Mouse (Mus musculus) lung, adult 2 months (tissue): ENCODE data around the gene Ankrd6. TPM values are rescaled to one million over a fixed set of nuclear protein-coding genes. Genes with fewer than 3 reads are reported as not detected.

Experiments used
- DNase-seq: peaks from one replicate; pipeline ENCODE4 v3.0.0; 2022
- H3K4me1 ChIP-seq: fragments of 200-500 bp; 2 replicates; pipeline ENCODE4 v1.6.1; 2011; ENCODE audit warnings: low read length; ENCODE audit not compliant: control insufficient read depth, insufficient read depth
- H3K4me3 ChIP-seq: fragments of 200-500 bp; replicated peaks from 2 replicates; pipeline ENCODE3; 2011; ENCODE audit warnings: low read depth, mild to moderate bottlenecking, control low read depth, low read length; ENCODE audit errors: extremely low read depth
- CTCF ChIP-seq: fragments of 200-500 bp; IDR thresholded peaks from 2 replicates; pipeline ENCODE4 v1.5.1; 2011; ENCODE audit warnings: mild to moderate bottlenecking, low read length, control low read depth; ENCODE audit not compliant: insufficient read depth
- POLR2A ChIP-seq: fragments of 200-500 bp; IDR thresholded peaks from 2 replicates; pipeline ENCODE4 v1.6.1; 2011; ENCODE audit warnings: low read depth, mild to moderate bottlenecking, control low read depth, low read length, borderline replicate concordance; ENCODE audit errors: extremely low read depth
- WGBS: fragments of 180-500 bp; shearing (Covaris S2); methylation state at CpG from one replicate; pipeline ENCODE4 v1.1.7; 2018; 5-methylcytosine and 5-hydroxymethylcytosine counted together
- polyA plus RNA-seq: library from polyadenylated mRNA; depleted of rRNA; stranded (reverse); fragments of >200 nt; gene quantifications from 2 replicates; pipeline ENCODE4 v1.2.3, GENCODE M21; 2012

The Ankrd6 gene
- polyA plus RNA-seq, 1 experiment = 0.72 TPM

DNA sequence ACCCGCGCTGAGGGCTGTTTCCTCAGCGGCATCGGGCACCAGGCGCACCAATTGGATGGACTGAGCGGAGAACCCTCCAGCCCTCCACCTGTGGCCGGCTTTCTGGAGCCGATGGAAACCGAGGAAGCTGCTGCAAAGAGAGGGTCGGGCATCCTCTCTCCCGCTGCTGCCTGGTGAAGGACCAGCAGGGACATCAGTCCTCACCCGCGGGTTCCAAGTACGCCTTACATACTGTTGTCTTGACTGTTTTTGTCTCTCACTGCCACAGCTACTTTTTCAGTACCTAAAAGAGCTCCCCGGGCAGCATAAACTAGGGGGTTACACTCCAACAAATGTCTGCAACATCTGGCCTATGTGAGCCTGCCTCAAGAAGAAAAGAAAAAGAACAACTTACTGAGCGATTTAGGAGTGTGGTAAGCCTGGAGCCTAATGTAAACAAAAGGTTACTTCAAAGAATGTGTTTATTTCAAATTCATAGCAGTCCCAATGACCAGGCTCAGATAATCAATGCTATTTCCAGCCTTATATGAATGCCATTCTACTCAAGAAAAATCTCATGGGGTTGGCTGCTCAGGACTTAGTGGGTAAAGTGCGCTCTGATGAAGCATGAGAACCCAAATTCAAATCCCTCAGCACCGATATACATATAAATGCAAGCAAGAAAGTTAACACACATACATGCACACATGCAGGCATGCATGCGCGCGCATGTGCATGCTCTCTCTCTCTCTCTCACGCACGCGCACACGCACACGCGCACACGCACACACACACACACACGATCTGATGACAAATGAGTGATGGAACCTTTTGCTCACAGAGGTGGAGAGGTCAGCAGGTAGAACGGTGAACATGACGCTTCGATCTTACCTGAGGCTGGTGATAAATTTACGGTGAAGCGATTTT, 647 bp upstream of the Ankrd6 start:
- WGBS = 4% methylated on average over 34 of the region's 34 CpGs
- Histone ChIP-seq H3K4me3 (no peak overlapping the region), H3K4me1 (peaks cover 2% of the 10 kb centered on the region)
- DNase-seq = no peak
- TF ChIP-seq CTCF (no peak), POLR2A (no peak)

DNA sequence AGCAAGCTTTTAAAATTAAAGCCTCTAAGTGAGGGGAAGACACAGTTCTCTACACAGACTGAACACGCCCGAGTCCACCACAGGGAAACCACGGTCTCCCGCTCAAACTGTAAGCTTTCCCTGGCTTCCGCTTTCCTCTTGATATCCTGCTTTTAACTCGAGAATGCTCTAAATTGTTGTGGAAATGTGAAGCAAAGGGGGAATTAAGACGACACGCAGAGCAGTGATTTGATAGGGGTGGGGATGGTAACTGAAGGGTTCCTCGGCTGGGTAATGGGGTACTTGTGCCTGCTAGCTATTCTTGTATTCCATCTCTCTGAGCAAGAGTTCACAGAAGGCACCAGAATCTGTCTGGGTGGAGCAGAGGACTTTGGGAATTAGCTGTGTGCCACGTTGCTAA, 1.9 kb downstream of the Ankrd6 start:
- DNase-seq = no peak
- 62% methylated on average over 10 of the region's 10 CpGs for WGBS

DNA sequence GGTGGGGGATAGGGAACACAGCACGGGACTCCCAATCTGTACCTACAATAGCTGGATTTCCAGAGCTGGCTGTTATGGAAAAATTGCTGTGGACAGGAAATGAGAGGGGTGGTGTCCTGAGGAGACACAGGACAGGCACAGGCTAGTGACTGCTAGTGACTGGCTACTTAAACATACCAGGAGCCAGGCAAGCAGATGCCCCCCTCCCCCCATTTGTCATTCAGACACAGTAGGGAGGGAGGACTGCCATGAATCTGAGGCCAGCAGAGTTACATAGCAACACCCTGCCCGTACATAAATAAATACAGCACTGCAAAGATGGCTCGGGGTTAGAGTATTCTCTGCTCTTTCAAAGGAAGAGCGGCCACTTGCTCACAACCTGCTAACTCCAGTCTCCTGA, 3.0 kb downstream of the Ankrd6 start:
- Histone ChIP-seq H3K4me1 (peaks cover 2% of the 10 kb centered on the region), H3K4me3 (no peak overlapping the region)
- 23% methylated on average over 4 of the region's 4 CpGs for WGBS
- TF ChIP-seq CTCF (no peak), POLR2A (no peak)
- no peak for DNase-seq

More for the DNA sequence above, 1.9 kb downstream of the Ankrd6 start:
- TF ChIP-seq POLR2A (no peak), CTCF (no peak)
- H3K4me3 ChIP-seq = no peak overlapping the region
- peaks cover 2% of the 10 kb centered on the region for H3K4me1 ChIP-seq

DNA sequence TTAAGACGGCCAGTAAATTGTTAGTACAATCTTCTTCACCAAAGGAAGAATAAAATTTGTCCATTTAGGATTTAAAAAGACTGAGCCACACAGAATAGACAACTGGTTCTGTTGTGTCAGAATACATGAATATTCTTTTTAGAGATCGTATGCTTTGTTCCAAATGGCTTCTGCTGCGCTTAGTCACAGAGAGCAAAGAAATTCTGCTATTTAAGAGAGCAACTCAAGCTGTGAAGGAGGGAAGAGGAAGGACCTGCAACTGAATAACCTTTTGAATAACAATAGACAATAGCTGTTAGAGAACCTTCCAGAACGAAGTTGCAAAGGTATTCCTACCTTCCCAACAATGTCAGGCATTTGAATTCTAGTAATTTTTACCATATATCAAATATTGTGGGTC, 9.7 kb downstream of the Ankrd6 start:
- WGBS = 69% methylated on average over 4 of the region's 4 CpGs
- DNase-seq = no peak
- Histone ChIP-seq H3K4me1 (peaks cover 4% of the 10 kb centered on the region; the same call in 1 of the 2 replicates), H3K4me3 (no peak overlapping the region)
- TF ChIP-seq CTCF (no peak), POLR2A (no peak)

DNA sequence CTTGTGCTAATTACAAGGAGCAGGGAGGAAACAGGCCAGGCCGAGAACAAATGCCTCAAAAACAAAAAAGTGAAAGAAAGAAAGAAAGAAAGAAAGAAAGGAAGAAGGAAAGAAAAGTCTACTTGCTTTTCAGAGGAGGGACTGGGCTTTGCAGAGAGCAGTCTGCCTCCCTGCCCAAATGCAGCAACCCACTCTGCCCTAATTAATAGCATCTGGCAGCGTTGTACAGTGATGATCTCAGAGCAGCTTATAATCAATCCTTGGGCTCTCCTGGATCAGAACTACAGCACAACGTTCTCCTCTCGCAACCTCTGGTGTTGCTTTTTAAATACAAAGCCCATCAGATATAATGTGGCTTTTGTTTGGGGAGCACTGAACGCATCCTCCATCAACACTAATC, 10.7 kb downstream of the Ankrd6 start:
- Histone ChIP-seq H3K4me3 (no peak overlapping the region), H3K4me1 (peaks cover 4% of the 10 kb centered on the region; the same call in 1 of the 2 replicates)
- no peak for TF ChIP-seq POLR2A
- 65% methylated on average over 5 of the region's 5 CpGs for WGBS
- no peak for DNase-seq

DNA sequence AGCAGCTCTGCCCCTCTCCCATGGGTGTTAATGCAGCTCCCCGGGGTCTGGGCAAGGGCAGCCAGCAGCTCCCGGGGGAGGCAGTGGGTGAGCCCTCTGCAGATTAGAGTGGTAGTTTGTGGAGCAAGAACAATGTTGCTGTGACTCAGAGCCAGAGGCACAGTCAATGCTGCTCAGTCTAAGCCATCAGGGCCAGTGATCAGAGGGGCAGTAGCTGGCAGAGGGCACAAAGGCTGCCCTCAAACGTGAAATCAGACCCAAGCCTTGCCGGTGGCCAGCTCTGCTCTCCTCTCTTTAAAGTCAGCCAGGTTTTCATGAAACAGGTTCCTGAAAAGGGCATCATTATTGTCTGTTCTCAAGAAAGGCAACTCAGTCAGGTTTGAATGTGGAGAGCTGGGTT, 11.1 kb downstream of the Ankrd6 start:
- no peak for DNase-seq
- TF ChIP-seq CTCF = no peak
- no peak for TF ChIP-seq POLR2A
- 50% methylated on average over 4 of the region's 4 CpGs for WGBS
- H3K4me1 ChIP-seq = peaks cover 4% of the 10 kb centered on the region; the same call in 1 of the 2 replicates
- H3K4me3 ChIP-seq = no peak overlapping the region

DNA sequence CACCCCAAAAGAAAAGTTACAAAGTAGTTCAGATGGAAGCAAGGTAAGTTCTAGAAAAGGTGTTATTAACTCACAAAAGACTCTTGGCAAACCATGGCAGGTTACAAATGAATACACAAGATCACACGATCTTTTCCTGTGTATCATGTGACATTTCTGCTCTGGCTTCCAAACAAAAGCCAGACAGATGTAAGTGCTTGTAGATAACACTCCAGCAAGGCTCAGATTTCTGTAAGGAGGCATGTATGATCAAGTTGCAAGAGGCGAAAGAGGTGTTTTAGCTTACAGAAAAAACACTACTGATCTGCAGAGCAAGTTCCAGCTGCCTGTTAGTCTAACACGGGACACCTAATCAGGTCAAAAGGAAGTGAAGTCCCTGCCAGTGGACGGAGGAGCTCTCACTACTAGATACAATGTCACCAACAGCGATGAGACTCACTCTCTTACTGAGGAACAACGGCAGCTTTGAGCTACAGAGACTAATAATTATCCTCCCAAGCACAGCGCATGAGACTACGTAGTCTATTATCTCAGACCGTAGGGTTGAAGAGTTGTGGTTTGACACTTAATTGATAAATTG, 13.8 kb downstream of the Ankrd6 start:
- WGBS = 26% methylated on average over 9 of the region's 9 CpGs
- TF ChIP-seq POLR2A (no peak), CTCF (no peak)
- DNase-seq = no peak
- Histone ChIP-seq H3K4me1 (peaks cover 4% of the 10 kb centered on the region; the same call in 1 of the 2 replicates), H3K4me3 (no peak overlapping the region)

DNA sequence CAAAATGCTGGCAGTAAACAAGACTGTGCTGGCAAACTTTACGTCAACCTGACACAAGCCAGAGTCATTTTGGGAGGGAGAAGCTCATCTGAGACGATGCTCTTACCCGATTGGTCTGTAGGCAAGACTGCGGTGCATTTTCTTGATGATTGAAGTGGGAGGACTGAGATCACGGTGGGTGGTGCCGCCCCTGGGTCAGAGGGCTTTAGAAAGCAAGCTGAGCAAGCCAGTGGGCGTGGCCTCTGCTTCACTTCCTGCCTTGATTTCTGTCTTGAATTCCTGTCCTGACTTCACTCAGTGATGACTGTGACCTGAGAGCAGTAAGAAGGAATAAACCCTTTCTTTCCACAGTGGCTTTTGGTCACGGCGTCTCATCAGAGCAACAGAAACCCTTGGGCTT, 18.6 kb downstream of the Ankrd6 start:
- Histone ChIP-seq H3K4me1 (peaks cover 3% of the 10 kb centered on the region; the same call in 1 of the 2 replicates), H3K4me3 (no peak overlapping the region)
- TF ChIP-seq CTCF = no peak
- no peak for TF ChIP-seq POLR2A
- no peak for DNase-seq
- WGBS = 57% methylated on average over 9 of the region's 9 CpGs

DNA sequence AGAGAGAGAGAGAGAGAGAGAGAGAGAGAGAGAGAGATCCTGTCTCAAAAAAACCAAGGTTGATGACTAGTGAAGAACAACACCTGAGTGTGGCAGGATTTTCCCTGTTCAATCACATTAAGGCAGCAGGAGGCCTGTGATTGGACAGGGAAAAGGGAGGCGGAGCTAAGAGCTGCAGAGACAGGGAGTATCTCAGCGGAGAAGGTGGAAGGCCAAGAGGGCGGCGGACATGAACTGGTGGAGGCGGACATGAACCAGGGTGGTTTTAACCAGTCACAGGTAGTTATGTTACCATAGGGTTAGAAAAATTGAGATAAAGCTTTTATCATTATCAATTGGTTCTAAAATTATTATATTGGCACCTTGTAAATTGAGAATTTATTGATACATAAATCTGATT, 20.9 kb downstream of the Ankrd6 start:
- TF ChIP-seq CTCF (no peak), POLR2A (no peak)
- no peak overlapping the region for H3K4me3 ChIP-seq
- DNase-seq = no peak
- H3K4me1 ChIP-seq = no peaks in the 10 kb centered on the region
- WGBS = 94% methylated on average over 5 of the region's 5 CpGs
